Mouse (Mus musculus) liver, embryonic 14.5 days (tissue): Measurements from ENCODE around the gene Mical3. TPM values are rescaled to one million over a fixed set of nuclear protein-coding genes. Genes with fewer than 3 reads are reported as not detected.
A peak's percentile ranks its signal among the peaks of the same experiment; 100 is the strongest.

Experiments used
- ATAC-seq: fragments of 200-750 bp; cut with Nextera tagmentation; 2 replicates; pipeline ENCODE4 v1.8.0; 2017; ENCODE audit warnings: moderate number of reproducible peaks, mild to moderate bottlenecking, moderate library complexity; ENCODE audit not compliant: insufficient read depth
- DNase-seq, 3 experiments: peaks; one replicate each; pipeline ENCODE4 v3.0.0-alpha.2; 2012 to 2013; ENCODE audit warnings: low read depth in 3 of 3, low spot score in 3 of 3
- H3K27ac ChIP-seq: fragments of 300-500 bp; sonication (generic); 2 replicates; pipeline ENCODE4 v1.5.1; 2014; ENCODE audit warnings: moderate library complexity, mild to moderate bottlenecking, control low read depth, inconsistent platforms
- H3K27me3 ChIP-seq: fragments of 300-500 bp; sonication (generic); 2 replicates; pipeline ENCODE4 v1.6.1; 2014; ENCODE audit warnings: mild to moderate bottlenecking, low read length, moderate library complexity; ENCODE audit not compliant: control insufficient read depth, insufficient read depth
- H3K36me3 ChIP-seq: fragments of 300-500 bp; sonication (generic); replicated peaks from 2 replicates; pipeline ENCODE4 v1.6.1; 2014; ENCODE audit warnings: low read depth; ENCODE audit not compliant: control insufficient read depth, insufficient read depth
- H3K4me1 ChIP-seq, 2 experiments: fragments of 200-500 bp in 1 of 2; fragments of 300-500 bp in 1 of 2; sonication (generic) in 1 of 2; replicated peaks; 2 replicates each; pipeline ENCODE4 v1.6.1; 2012 to 2014; ENCODE audit warnings: antibody characterized with exemption in 1 of 2, inconsistent platforms in 1 of 2, low read length in 1 of 2; ENCODE audit not compliant: control insufficient read depth in 2 of 2, insufficient read depth in 2 of 2
- H3K4me2 ChIP-seq: fragments of 300-500 bp; sonication (generic); 2 replicates; pipeline ENCODE4 v1.6.1; 2014; ENCODE audit warnings: low read depth, mild to moderate bottlenecking, control low read depth, moderate library complexity
- H3K4me3 ChIP-seq, 2 experiments: fragments of 200-500 bp in 1 of 2; fragments of 300-500 bp in 1 of 2; sonication (generic) in 1 of 2; 2 replicates each; pipeline ENCODE4 v1.5.1; 2012 to 2014; ENCODE audit warnings: low read depth in 2 of 2, low read length in 2 of 2, mild to moderate bottlenecking in 2 of 2, control low read depth in 1 of 2, inconsistent platforms in 1 of 2, moderate library complexity in 1 of 2; ENCODE audit not compliant: insufficient read depth in 1 of 2
- H3K9ac ChIP-seq: fragments of 300-500 bp; sonication (generic); replicated peaks from 2 replicates; pipeline ENCODE4 v1.6.1; 2014; ENCODE audit warnings: mild to moderate bottlenecking, control low read depth, moderate library complexity
- H3K9me3 ChIP-seq: fragments of 300-500 bp; sonication (generic); 2 replicates; pipeline ENCODE4 v1.6.1; 2016; ENCODE audit warnings: low read length, mixed read lengths; ENCODE audit not compliant: control insufficient read depth
- CTCF ChIP-seq: IDR thresholded peaks from 2 replicates; pipeline ENCODE4 v1.5.1; 2016; ENCODE audit warnings: antibody characterized with exemption, low read depth, control low read depth
- EP300 ChIP-seq: IDR thresholded peaks from 2 replicates; pipeline ENCODE4 v1.6.1; 2016; ENCODE audit warnings: antibody characterized with exemption, low read depth
- WGBS: fragments of 180-500 bp; shearing (Covaris S2); extraction: QIAGEN DNeasy Blood & Tissue Kit; methylation state at CpG from one replicate; pipeline ENCODE4 v1.1.7; 2014; ENCODE audit not compliant: insufficient replicate concordance; 5-methylcytosine and 5-hydroxymethylcytosine counted together
- polyA plus RNA-seq, 2 experiments: library from polyadenylated mRNA; depleted of rRNA in 1 of 2; stranded (reverse) in 1 of 2; unstranded in 1 of 2; fragments of >200 nt; fragmentation: Nextera tagmentation in 1 of 2; extraction: Ambion mirVana in 1 of 2; gene quantifications; 2 replicates each; pipeline versions ENCODE4 v1.2.1 to v1.2.3; 2012 to 2014

Mical3 gene
- polyA plus RNA-seq, 2 experiments, result 8.1 to 9.4 TPM

DNA sequence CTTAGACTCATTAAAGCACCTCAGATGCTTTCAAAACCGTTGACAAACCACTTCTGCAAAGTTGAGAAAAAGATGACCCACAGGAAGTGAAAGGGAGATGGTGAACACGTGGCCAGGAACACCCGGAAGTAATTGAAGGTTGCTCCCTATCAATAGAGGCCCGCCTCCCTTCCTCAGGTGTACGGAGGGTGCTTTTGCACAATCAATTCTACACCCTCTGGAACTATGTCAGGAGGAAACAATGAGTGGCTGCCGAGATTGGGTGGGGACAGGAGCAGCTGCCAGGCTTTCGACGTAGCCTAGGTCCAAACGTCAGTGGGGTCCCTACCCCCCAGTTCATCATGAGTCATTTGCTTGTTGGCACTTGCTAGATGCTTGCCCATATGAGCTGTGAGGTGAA, 135.3 kb downstream of the Mical3 start:
- no peak for ATAC-seq

DNA sequence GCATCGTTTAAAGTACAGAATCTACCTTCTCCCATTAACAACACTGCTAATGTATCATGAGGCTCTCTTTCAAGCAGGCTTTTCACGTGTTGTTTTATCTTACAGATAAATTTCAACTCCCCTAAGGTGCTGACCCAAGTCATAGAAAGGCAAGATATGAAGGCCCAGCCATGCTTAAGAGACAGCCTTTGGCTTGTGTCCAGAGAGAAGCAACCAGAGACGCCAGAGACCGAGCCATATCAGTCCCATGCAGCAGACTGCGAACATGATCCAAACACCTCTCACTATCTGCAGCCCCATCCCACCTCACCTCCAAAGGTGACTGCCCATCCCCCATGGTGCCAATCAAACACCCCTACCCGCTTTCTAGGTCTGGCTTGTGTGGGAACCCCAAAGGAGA, 138.9 kb downstream of the Mical3 start:
- Histone ChIP-seq H3K9ac (no peak overlapping the region), H3K27me3 (no peaks in the 10 kb centered on the region), H3K27ac (no peak overlapping the region), H3K4me1 (peaks cover 0 to 7% of the 10 kb centered on the region in 2 experiments; a peak in 2 of 4 replicates), H3K4me3 (no peak overlapping the region), H3K9me3 (no peaks in the 10 kb centered on the region), H3K36me3 (no peaks in the 10 kb centered on the region), H3K4me2 (no peak overlapping the region)
- DNase-seq, result no peak
- ATAC-seq, result peak; percentile 42; the same call in 1 of the 2 replicates
- WGBS, result 52% methylated on average over 6 of the region's 6 CpGs
- no peak for TF ChIP-seq EP300
- no peak for TF ChIP-seq CTCF

More for the DNA sequence above, 135.3 kb downstream of the Mical3 start:
- H3K9me3 ChIP-seq, result no peaks in the 10 kb centered on the region
- no peak overlapping the region for H3K27ac ChIP-seq
- no peak overlapping the region for H3K9ac ChIP-seq
- H3K4me1 ChIP-seq, result no peaks in the 10 kb centered on the region
- H3K4me3 ChIP-seq, result no peak overlapping the region
- H3K4me2 ChIP-seq, result no peak overlapping the region
- WGBS, result 71% methylated on average over 9 of the region's 9 CpGs
- TF ChIP-seq CTCF (no peak), EP300 (no peak)
- DNase-seq, result no peak
- no peaks in the 10 kb centered on the region for H3K27me3 ChIP-seq
- H3K36me3 ChIP-seq, result peaks cover 7% of the 10 kb centered on the region

DNA sequence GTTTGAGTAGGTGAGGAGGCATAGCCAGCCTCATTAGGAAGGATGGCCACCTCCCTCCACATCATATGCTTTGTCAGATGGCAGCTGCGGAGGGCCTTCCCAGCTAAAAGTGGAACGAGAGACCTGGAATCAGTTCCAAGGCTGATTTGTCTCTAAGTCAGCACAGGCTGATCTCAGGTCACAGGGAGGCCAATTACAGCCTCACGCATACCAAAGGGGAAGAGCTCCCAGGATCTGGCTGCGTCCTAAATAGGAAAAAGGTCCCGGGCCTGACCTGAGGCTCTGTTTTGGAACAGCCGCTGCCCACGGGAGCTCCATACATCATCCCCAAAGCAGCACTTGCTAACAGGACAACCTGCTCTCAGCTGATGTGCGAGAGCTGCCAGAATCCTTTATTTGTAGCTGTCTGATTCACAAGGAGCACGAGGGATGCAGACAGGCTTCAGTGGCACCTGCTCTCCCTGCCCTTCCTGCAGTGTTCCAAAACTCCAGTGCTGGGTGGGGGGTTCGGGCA, 143.2 kb downstream of the Mical3 start:
- H3K27me3 ChIP-seq, result no peaks in the 10 kb centered on the region
- H3K36me3 ChIP-seq, result no peaks in the 10 kb centered on the region; the same call in 1 of the 2 replicates
- no peak overlapping the region for H3K27ac ChIP-seq
- no peaks in the 10 kb centered on the region for H3K9me3 ChIP-seq
- H3K9ac ChIP-seq, result no peak overlapping the region
- TF ChIP-seq EP300, result no peak
- no peak for TF ChIP-seq CTCF
- no peak overlapping the region for H3K4me3 ChIP-seq
- H3K4me1 ChIP-seq, result peaks cover 0 to 7% of the 10 kb centered on the region in 2 experiments; a peak in 2 of 4 replicates
- peak; percentile 5; the same call in 1 of the 2 replicates for ATAC-seq
- H3K4me2 ChIP-seq, result no peak overlapping the region
- DNase-seq, result no peak
- 74% methylated on average over 10 of the region's 10 CpGs for WGBS

DNA sequence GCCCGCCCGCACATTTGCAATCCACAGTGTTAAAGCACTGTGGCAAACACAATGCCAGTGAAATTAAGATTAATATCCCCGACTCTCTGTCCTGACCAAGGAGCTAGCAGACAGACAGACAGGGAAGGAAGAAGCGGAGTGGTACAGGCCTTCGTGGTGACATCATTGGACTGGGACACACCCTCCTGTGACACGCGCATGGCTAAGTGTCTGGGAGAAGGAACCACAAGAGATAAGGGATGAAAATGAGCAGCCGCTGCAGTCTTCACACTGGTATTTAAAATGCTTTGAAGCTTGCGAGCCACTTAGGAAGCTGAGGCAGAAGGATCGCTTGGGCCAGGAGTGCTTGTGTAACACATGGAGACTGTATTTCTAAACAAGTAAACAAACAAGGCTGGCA, 143.6 kb downstream of the Mical3 start:
- peaks cover 0 to 7% of the 10 kb centered on the region in 2 experiments; a peak in 2 of 4 replicates for H3K4me1 ChIP-seq
- H3K9ac ChIP-seq, result no peak overlapping the region
- no peaks in the 10 kb centered on the region for H3K27me3 ChIP-seq
- no peak for TF ChIP-seq EP300
- no peak for TF ChIP-seq CTCF
- no peaks in the 10 kb centered on the region for H3K9me3 ChIP-seq
- H3K4me3 ChIP-seq, result no peak overlapping the region
- no peak overlapping the region for H3K27ac ChIP-seq
- no peak overlapping the region for H3K4me2 ChIP-seq
- ATAC-seq (peak; percentile 70), DNase-seq (peak; percentile 22 to 31 (median 22))
- H3K36me3 ChIP-seq, result peaks cover under 1% of the 10 kb centered on the region
- WGBS, result 33% methylated on average over 10 of the region's 10 CpGs

DNA sequence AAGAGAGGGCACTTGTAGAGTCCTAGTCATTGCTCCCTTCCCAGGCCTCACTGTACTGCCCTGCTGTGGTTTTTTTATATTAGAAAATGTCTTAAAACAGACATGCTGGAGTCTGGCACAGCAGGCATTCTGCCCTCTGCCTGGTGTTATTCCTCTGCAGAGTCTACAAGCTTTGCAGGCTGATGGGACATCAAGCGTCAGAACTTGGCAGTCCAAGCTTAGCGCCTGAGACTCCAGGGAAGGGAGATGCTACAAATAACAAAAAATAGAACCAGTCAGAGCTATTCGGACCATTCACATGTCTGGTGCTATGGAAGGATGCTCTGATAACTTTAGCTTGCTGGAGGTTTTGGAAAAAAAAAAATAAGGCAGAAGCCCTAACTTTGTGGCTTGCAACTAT, 144.6 kb downstream of the Mical3 start:
- Histone ChIP-seq H3K4me1 (peaks cover 0 to 7% of the 10 kb centered on the region in 2 experiments; a peak in 2 of 4 replicates), H3K4me2 (no peak overlapping the region), H3K9me3 (no peaks in the 10 kb centered on the region), H3K4me3 (no peak overlapping the region), H3K9ac (no peak overlapping the region), H3K27ac (no peak overlapping the region), H3K36me3 (peaks cover 3% of the 10 kb centered on the region), H3K27me3 (no peaks in the 10 kb centered on the region)
- DNase-seq (no peak), ATAC-seq (no peak)
- 83% methylated on average over 3 of the region's 3 CpGs for WGBS
- TF ChIP-seq CTCF (no peak), EP300 (no peak)
